Mouse (Mus musculus): ENCODE results near the gene Adamts3. TPM values are rescaled to one million over a fixed set of nuclear protein-coding genes. Genes with fewer than 3 reads are reported as not detected.

The Adamts3 gene
- polyA plus RNA-seq, 1 experiment: 0.04 TPM

DNA sequence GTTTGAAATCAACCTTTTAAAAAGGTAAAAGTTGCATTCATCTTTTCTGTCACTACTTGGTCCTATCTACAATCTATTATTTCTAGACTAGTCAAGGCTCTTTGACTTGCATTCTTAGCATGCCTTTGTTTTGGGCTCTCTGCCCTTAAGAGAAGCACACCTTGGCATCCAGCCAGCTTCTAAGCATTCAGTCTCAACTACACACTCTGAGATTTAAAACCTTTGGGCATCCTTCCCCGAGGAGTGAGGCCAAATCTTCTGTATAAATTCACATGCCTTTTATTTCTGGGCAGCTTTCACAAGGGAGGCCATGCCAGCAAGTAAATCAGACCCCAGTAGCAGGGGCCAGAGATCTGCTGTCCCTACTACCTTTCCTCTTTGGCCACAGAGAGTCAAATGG lies 178.9 kb downstream of the Adamts3 start:
- no peak for TF ChIP-seq GATA1 (IDR thresholded peaks at IDR 0.05; ENCODE audit: low read length)
- TF ChIP-seq TAL1 (IDR thresholded peaks at IDR 0.05; ENCODE audit: low read length): no peak
- Histone ChIP-seq H3K36me3 (ENCODE audit: control insufficient read depth) (no peaks in the 10 kb centered on the region), H3K9me3 (ENCODE audit: control insufficient read depth, low read length) (no peaks in the 10 kb centered on the region), H3K27me3 (ENCODE audit: control insufficient read depth) (no peaks in the 10 kb centered on the region), H3K4me3 (replicated peaks) (no peak overlapping the region), H3K4me1 (ENCODE audit: control insufficient read depth) (no peaks in the 10 kb centered on the region)

GRCm38 (mm10) chr5:89701241-89702007 lies 181.7 kb downstream of the Adamts3 start:
- no peaks in the 10 kb centered on the region for H3K9me3 ChIP-seq (ENCODE audit: control insufficient read depth, low read length)
- H3K4me3 ChIP-seq (replicated peaks): no peak overlapping the region
- no peaks in the 10 kb centered on the region for H3K36me3 ChIP-seq (ENCODE audit: control insufficient read depth)
- no peak for TF ChIP-seq GATA1 (IDR thresholded peaks at IDR 0.05; ENCODE audit: low read length)
- no peak for TF ChIP-seq TAL1 (IDR thresholded peaks at IDR 0.05; ENCODE audit: low read length)
- no peaks in the 10 kb centered on the region for H3K4me1 ChIP-seq (ENCODE audit: control insufficient read depth)
- H3K27me3 ChIP-seq (ENCODE audit: control insufficient read depth): no peaks in the 10 kb centered on the region

- Histone ChIP-seq H3K27me3 (ENCODE audit: control insufficient read depth) (no peaks in the 10 kb centered on the region), H3K4me3 (replicated peaks) (no peak overlapping the region), H3K4me1 (ENCODE audit: control insufficient read depth) (no peaks in the 10 kb centered on the region), H3K36me3 (ENCODE audit: control insufficient read depth) (no peaks in the 10 kb centered on the region), H3K9me3 (ENCODE audit: control insufficient read depth, low read length) (no peaks in the 10 kb centered on the region)
- TF ChIP-seq TAL1 (IDR thresholded peaks at IDR 0.05; ENCODE audit: low read length) (no peak), GATA1 (IDR thresholded peaks at IDR 0.05; ENCODE audit: low read length) (no peak)
These were observed 195.3 kb downstream of the Adamts3 start for GRCm38 (mm10) chr5:89687826-89688225.

DNA sequence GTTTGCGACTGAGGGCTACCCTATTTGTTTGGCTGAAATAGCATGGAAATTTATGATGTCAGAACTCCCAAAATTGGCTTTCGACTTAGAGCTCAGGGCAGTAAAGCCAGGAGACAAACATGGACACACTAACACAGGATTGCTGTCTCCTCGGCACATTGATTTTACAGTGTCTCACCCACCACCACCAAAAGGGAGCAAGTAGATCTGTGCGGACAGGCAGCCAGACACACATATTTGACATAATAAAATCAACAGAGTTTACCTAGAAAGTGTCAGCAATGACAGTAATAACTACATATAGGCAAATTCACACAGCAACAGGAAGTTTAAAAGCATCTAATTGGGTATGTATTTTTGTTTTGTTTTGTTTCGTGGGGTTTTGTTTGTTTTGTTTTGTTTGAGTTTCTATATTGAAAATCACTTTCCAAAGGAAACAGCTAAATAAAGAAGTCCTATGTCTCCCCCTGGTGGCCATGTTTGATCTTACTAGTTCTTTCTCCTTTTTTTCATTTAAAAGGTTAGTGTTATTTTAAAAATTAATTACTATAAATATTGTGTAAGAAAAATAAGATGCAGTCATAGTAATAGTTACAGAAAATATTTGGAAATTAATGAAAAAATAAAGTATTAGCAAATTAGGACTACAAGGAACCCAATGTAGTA lies 203.1 kb downstream of the Adamts3 start:
- H3K4me1 ChIP-seq (ENCODE audit: control insufficient read depth): no peaks in the 10 kb centered on the region
- H3K9me3 ChIP-seq (ENCODE audit: control insufficient read depth, low read length): no peaks in the 10 kb centered on the region
- TF ChIP-seq TAL1 (IDR thresholded peaks at IDR 0.05; ENCODE audit: low read length) (no peak), GATA1 (IDR thresholded peaks at IDR 0.05; ENCODE audit: low read length) (no peak)
- no peak overlapping the region for H3K4me3 ChIP-seq (replicated peaks)
- H3K27me3 ChIP-seq (ENCODE audit: control insufficient read depth): no peaks in the 10 kb centered on the region
- no peaks in the 10 kb centered on the region for H3K36me3 ChIP-seq (ENCODE audit: control insufficient read depth)

DNA sequence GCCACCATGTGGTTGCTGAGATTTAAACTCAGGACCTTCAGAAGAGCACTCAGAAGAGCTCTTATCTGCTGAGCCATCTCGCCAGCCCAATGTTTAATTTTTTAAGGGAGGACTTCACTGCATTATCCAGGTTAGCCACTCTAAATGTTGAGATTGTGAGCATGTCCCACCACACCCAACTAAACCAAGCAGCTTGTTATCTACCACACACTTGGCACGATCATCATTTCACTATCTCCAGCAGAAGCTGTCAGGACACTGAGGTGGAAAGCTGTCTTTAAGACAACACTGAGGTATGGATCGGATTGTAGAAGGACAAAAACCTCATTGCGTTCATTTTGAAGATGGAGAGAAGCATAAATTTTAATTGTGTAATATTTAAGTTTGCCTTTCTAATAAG lies 205.0 kb downstream of the Adamts3 start:
- Histone ChIP-seq H3K4me3 (replicated peaks) (no peak overlapping the region), H3K4me1 (ENCODE audit: control insufficient read depth) (no peaks in the 10 kb centered on the region), H3K9me3 (ENCODE audit: control insufficient read depth, low read length) (no peaks in the 10 kb centered on the region), H3K27me3 (ENCODE audit: control insufficient read depth) (no peaks in the 10 kb centered on the region), H3K36me3 (ENCODE audit: control insufficient read depth) (no peaks in the 10 kb centered on the region)
- TF ChIP-seq GATA1 (IDR thresholded peaks at IDR 0.05; ENCODE audit: low read length): no peak

DNA sequence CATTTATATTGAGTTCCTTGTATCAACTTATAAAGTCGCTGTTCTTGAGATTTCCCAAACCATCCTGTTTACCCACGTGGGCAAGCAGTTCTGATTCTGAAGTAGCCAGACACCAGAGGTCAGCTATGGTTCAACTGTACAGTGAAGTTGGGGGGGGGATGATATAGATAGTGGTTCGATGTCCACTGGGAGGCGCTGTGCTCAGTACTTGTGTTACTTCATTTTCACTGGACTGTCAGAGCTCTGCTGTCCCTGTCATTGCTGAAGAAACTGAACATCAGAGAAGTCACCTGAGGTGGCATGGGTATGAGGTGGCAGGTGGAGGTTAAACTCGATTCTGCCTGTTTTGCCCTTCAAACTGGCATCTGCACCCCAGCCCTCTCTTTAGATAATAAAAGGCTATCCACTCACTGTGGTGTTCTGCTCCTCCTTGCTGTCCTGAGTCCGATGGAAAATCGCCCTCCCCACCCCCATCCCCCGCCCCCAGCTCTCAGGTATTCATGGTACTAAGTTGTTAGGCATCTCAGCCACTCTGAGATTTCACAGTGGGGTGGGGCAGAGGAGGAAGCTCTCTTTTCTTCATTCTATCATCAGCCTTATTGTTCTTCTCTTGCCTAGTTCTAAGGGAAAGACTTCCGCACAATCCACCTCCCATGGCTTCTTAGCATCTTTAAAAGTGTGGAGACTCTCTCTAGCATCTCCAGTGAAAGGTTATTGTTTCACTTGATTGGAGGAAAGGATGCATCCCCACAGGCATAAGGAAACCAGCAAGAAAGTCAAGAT lies 208.9 kb downstream of the Adamts3 start:
- no peaks in the 10 kb centered on the region for H3K36me3 ChIP-seq (ENCODE audit: control insufficient read depth)
- no peak overlapping the region for H3K4me3 ChIP-seq (replicated peaks)
- H3K27me3 ChIP-seq (ENCODE audit: control insufficient read depth): no peaks in the 10 kb centered on the region
- no peaks in the 10 kb centered on the region for H3K4me1 ChIP-seq (ENCODE audit: control insufficient read depth)
- no peak for TF ChIP-seq GATA1 (IDR thresholded peaks at IDR 0.05; ENCODE audit: low read length)
- no peaks in the 10 kb centered on the region for H3K9me3 ChIP-seq (ENCODE audit: control insufficient read depth, low read length)

DNA sequence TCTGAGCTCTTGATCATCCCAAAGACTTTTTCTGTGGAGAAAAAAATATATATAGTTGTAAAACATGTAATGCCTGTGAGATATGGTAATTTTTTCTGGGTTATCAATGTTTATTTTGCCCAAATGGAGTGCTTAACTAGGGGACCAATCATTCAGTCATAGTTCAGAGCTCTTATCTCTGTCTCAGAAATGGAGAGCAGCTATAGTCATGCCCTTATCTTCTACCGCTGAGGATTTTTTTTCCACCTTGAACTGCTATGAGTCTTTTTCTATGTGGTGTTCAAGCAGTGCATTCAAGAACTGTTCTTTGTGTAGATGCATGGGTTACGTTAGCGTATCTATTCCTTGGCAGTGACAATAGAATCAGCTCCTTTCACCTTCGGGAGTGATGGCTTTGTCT lies 210.2 kb downstream of the Adamts3 start:
- H3K4me1 ChIP-seq (ENCODE audit: control insufficient read depth): no peaks in the 10 kb centered on the region
- H3K9me3 ChIP-seq (ENCODE audit: control insufficient read depth, low read length): no peaks in the 10 kb centered on the region
- TF ChIP-seq TAL1 (IDR thresholded peaks at IDR 0.05; ENCODE audit: low read length): no peak
- no peak for TF ChIP-seq GATA1 (IDR thresholded peaks at IDR 0.05; ENCODE audit: low read length)
- no peak overlapping the region for H3K4me3 ChIP-seq (replicated peaks)
- H3K36me3 ChIP-seq (ENCODE audit: control insufficient read depth): no peaks in the 10 kb centered on the region
- H3K27me3 ChIP-seq (ENCODE audit: control insufficient read depth): no peaks in the 10 kb centered on the region

GRCm38 (mm10) chr5:89654327-89654726 lies 228.8 kb downstream of the Adamts3 start:
- Histone ChIP-seq H3K27me3 (ENCODE audit: control insufficient read depth) (no peaks in the 10 kb centered on the region), H3K9me3 (ENCODE audit: control insufficient read depth, low read length) (no peaks in the 10 kb centered on the region), H3K4me3 (replicated peaks) (no peak overlapping the region), H3K4me1 (ENCODE audit: control insufficient read depth) (no peaks in the 10 kb centered on the region), H3K36me3 (ENCODE audit: control insufficient read depth) (no peaks in the 10 kb centered on the region)
- TF ChIP-seq TAL1 (IDR thresholded peaks at IDR 0.05; ENCODE audit: low read length) (no peak), GATA1 (IDR thresholded peaks at IDR 0.05; ENCODE audit: low read length) (no peak)

GRCm38 (mm10) chr5:89653862-89654261 lies 229.3 kb downstream of the Adamts3 start:
- Histone ChIP-seq H3K36me3 (ENCODE audit: control insufficient read depth) (no peaks in the 10 kb centered on the region), H3K9me3 (ENCODE audit: control insufficient read depth, low read length) (no peaks in the 10 kb centered on the region)
- TF ChIP-seq GATA1 (IDR thresholded peaks at IDR 0.05; ENCODE audit: low read length) (no peak), TAL1 (IDR thresholded peaks at IDR 0.05; ENCODE audit: low read length) (no peak)

More at GRCm38 (mm10) chr5:89653862-89654261, 229.3 kb downstream of the Adamts3 start:
- H3K4me3 ChIP-seq (replicated peaks): no peak overlapping the region
- no peaks in the 10 kb centered on the region for H3K27me3 ChIP-seq (ENCODE audit: control insufficient read depth)
- no peaks in the 10 kb centered on the region for H3K4me1 ChIP-seq (ENCODE audit: control insufficient read depth)
